Mouse (Mus musculus): ENCODE measurements at regions not wholly inside any gene's neighbourhood (a gene's known extent, or its start where the extent isn't known, plus 50 kb on each side); places are given as distances from the start of the nearest gene placed in this dataset.

DNA sequence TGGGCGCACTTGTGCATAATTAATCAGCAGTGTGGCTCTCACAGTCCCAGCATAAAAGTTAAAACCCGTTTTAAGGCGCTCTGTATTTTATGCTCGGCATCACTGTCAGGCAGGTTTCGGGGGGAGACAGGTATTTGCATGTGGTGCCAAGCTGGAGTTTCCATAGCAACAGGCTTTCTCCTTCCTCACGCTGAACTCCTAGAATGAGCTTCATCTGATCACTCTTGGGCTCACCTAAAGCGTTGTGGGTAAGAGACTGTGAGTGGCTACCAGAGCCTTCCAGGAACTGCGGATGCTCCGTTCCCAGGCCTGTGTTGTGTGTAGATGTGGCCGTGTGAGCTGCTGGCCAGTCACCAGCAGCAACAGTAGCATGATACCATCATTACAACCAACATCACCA is 161.5 kb downstream of the Ajap1 start:
- DNase-seq (ENCODE audit: low spot score), result no peak

- no peak for DNase-seq (ENCODE audit: low spot score)
These were observed 162.0 kb downstream of the Ajap1 start for GRCm38 (mm10) chr4:153320602-153321001.

GRCm38 (mm10) chr4:153316964-153317724 is 165.5 kb downstream of the Ajap1 start:
- DNase-seq (ENCODE audit: low spot score), result no peak

DNA sequence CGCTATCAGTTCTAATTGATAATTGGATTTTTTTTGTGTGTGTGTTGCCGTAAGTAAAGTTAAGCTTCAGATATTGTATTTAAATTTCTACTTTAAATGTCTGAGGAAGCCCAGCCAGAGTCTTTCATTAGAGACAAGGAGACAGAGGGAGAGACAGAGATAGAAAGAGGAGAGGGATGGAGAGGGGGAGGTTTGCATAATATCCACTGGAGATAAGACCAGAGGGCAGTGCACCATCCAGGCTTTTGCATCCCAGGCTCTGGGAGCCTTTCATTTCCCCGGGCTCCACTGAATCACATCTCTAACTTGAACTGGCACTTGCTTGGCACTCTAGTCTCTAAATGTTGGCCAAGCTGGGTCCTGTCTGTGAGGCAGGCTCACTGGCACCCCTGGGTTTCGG is 166.1 kb downstream of the Ajap1 start:
- DNase-seq (ENCODE audit: low spot score), result no peak

- no peak for DNase-seq (ENCODE audit: low spot score)
These were observed 168.7 kb downstream of the Ajap1 start for GRCm38 (mm10) chr4:153313961-153314360.

- no peak for DNase-seq (ENCODE audit: low spot score)
These were observed 171.0 kb downstream of the Ajap1 start for GRCm38 (mm10) chr4:153311574-153311973.

- no peak for DNase-seq (ENCODE audit: low spot score)
These were observed 172.0 kb downstream of the Ajap1 start for GRCm38 (mm10) chr4:153310641-153311040.

DNA sequence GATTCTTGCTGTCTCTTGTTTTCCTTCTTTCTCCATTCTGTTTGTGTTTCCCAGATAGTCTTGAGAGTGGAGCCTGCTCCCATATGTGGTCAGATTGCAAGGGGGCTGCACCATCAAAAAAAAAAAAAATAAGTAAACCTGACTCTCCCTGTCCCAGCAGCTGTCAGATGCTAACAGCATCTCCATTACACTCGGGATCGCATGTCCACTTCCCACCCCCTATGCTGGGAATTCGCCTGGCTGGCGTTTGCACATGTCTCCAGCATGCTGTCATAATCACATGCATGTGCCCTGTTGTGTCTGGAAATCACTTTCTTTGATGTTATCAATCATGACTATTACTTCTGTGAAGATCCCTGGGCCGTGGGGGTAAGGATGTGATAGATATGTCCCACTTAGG is 179.1 kb downstream of the Ajap1 start:
- no peak for DNase-seq (ENCODE audit: low spot score)

DNA sequence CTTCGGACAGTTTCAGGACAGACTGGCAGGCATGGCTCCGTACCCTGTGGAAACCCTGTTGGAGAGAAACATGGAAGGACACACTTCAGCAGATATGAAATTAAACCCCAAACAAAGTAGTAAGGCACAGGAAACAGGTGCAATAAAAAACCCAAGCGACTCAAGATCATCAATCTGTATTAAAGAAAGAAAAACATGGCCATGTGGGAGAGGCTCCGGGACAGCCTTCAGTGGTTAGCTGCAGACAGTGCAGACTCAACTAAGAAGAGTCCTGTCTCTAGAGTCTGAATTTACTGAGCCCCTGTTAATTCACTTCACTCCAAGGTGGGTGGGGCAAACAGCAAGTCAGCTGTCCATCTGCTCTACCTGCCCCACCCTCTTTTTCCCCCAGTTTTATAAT is 179.8 kb downstream of the Ajap1 start:
- no peak for DNase-seq (ENCODE audit: low spot score)

- DNase-seq (ENCODE audit: low spot score), result no peak
These were observed 184.3 kb downstream of the Ajap1 start for GRCm38 (mm10) chr4:153298277-153298676.

DNA sequence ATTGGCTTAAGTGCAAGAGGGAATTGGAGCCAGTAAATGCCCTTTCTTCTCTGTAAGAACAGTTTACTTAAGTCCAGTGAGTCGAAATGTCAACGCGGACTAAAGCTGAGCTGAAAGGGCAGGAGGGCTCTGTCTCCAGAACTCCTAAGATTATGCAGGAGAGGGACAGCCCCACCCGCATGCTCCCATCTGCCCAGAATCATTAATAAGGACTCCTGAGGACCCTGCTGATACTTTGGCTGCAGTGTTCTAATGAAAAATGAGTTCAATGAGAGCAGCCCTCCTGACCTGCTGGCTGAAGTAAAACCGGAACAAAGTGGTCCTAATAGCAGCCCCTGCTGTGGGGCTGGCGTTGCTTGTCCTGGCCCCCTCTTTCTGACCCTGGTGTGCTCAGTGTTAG is 187.8 kb downstream of the Ajap1 start:
- no peak for DNase-seq (ENCODE audit: low spot score)

DNA sequence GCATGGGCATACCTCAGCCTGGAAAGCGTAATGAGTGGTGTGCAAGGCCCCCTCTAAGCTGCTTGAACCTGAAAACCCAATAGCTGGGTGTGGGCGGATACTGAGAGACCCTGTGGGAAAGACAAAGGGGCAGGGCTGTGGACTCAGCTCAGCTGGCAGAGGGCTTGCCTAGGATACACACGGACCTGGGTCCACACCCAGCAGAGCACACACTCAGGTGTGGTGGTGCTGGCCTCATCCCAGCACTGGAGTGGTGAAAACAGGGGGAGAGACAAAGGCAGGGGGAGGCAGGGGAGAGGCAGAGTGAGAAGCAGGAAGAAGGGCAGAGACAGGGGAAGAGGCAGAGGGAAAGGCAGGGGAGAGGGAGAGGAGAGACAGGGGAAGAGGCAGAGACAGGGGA is 189.5 kb downstream of the Ajap1 start:
- DNase-seq (ENCODE audit: low spot score), result no peak

- DNase-seq (ENCODE audit: low spot score), result no peak
These were observed 194.2 kb downstream of the Ajap1 start for GRCm38 (mm10) chr4:153288362-153288761.

DNA sequence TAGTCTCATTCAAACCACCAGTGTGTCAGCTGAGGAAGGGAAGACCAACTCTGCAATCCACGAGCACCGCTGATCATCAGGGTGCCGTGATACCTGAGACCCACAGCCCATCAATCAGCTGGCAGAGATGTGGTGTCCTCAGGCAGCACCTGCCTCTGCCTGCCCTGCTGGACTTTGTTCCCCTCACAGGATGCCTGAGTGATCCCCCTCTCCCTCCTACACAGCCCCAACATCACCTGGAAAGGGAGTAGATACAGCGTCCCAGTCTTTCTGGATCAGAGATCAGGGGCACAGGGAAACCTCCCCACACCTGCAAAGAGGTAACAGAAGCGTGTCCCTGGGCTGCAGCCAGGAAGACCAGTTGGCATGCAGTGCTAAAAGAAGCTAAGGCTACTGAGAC is 198.4 kb downstream of the Ajap1 start:
- no peak for DNase-seq (ENCODE audit: low spot score)

GRCm38 (mm10) chr4:153276571-153276970 is 206.0 kb downstream of the Ajap1 start:
- DNase-seq (ENCODE audit: low spot score), result no peak

DNA sequence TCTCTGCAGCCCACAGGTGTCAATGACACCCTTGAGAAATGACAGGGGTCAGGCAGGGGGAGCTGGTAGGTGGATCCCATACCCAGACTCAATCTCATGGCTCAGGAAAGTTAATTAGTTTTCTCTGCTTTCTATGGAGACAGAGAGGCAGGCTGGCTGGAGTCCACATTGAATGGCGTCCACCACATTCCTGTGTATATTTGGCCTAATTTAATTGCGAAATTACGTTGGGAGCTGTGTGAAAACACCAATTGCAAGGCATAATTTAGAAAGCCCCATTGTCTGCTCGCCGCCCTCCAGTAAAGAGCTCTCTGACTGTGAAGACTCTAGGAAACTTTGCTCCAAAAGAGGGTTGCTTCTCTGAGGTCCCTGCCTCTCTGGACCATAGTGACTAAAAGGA is 211.2 kb downstream of the Ajap1 start:
- DNase-seq (ENCODE audit: low spot score), result no peak

GRCm38 (mm10) chr4:153263216-153263805 is 219.3 kb downstream of the Ajap1 start:
- DNase-seq (ENCODE audit: low spot score), result no peak

GRCm38 (mm10) chr4:153260941-153261557 is 221.6 kb downstream of the Ajap1 start:
- no peak for DNase-seq (ENCODE audit: low spot score)

GRCm38 (mm10) chr4:153251943-153252342 is 230.7 kb downstream of the Ajap1 start:
- DNase-seq (ENCODE audit: low spot score), result no peak

GRCm38 (mm10) chr4:153251311-153251710 is 231.3 kb downstream of the Ajap1 start:
- no peak for DNase-seq (ENCODE audit: low spot score)

GRCm38 (mm10) chr4:153236680-153237079 is 245.9 kb downstream of the Ajap1 start:
- DNase-seq (ENCODE audit: low spot score), result no peak

DNA sequence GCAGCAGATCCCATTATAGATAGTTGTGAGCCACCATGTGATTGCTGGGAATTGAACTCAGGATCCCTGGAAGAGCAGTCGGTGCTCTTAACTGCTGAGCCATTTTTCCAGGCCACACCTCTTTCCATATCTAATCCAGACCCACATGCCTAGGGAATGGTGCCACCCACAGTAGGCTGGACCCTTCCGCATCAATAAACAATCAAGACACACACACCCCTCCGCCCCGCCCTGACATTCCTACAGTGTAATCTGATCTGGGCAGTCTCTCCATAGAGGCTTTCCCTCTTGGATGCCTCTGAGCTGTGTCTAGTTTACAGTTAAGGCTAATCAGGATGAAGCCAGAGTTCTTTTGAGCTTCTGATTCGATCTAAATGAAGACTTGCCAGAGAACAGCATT is 248.8 kb downstream of the Ajap1 start:
- no peak for DNase-seq (ENCODE audit: low spot score)

DNA sequence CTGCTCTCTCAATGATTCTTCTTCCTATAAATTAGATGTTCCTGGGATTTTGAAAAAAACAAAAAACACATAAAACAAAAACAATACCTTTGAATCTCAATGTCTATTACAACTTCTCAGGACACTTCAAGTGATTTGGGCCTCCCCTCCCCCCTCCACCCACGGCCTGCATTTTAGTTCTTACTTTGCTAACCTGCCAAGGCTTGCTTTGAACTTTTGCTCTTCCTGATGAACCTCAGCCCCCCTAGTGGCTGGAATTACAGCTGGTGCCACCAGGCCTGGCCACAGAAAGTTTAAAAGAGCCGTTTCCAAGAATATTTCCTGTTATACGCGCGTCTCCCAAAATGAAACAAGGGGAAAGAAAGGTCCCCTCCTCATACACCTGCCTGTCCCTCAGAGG is 253.4 kb downstream of the Ajap1 start:
- DNase-seq (ENCODE audit: low spot score), result no peak
